Mouse (Mus musculus): ENCODE data around the gene Adarb1. TPM values are rescaled to one million over a fixed set of nuclear protein-coding genes. Genes with fewer than 3 reads are reported as not detected.

The Adarb1 gene
- 4.2 and 5.5 TPM in 2 replicates for polyA plus RNA-seq (2012; rRNA removed)

- TF ChIP-seq POLR2A (IDR thresholded peaks at IDR 0.05; ENCODE audit: control insufficient read depth, extremely low read depth, insufficient read depth, low read length, poor library complexity), result peak; percentile 49; the same call in 1 of the 2 replicates
- no peak for TF ChIP-seq CTCF (IDR thresholded peaks at IDR 0.05; ENCODE audit: borderline replicate concordance, control insufficient read depth, extremely low read depth, insufficient read depth, low read length, poor library complexity)
- Histone ChIP-seq H3K27ac (ENCODE audit: control insufficient read depth, insufficient read depth, low read length) (no peak within 1 kb of the TSS), H3K27me3 (ENCODE audit: control insufficient read depth, insufficient read depth, low read length) (no peaks in the 10 kb centered on the region; the same call in 1 of the 2 replicates), H3K36me3 (ENCODE audit: control insufficient read depth, insufficient read depth, low read length) (no peaks in the 10 kb centered on the region), H3K4me3 (ENCODE audit: control insufficient read depth, insufficient read depth, low read length) (peak within 1 kb of the TSS; percentile 42), H3K4me1 (replicated peaks; ENCODE audit: control insufficient read depth, insufficient read depth, low read length) (peaks cover 15% of the 10 kb centered on the region)
- WGBS, result under 1% methylated on average over 57 of the region's 57 CpGs
- peak; percentile 87 for DNase-seq
Observed at GRCm38 (mm10) chr10:77418138-77418537, at the start of gene Adarb1. Gene Adarb1, minus strand, starts transcription at chr10:77418270.

DNA sequence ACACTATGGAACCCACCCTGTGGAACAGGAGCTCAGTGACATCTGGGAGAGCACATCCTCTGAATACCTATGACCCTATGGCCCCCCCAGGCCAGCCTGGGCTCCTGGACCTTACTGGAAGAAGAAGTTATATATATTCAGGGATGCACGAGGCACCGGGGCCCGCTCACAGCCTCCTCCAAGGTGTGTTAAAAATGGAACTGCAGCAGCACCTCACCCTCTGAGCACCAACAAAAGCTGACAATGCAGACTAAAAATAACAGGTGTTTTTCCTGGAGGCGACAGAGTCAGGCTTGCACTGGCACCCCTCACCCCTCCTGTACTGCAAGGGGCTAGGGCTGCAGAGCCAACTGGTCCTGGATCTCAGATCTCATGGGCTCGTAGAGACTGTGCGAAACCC lies 49.3 kb upstream of the Adarb1 start:
- H3K27me3 ChIP-seq (ENCODE audit: control insufficient read depth, insufficient read depth, low read length), result no peaks in the 10 kb centered on the region
- 89% methylated on average over 6 of the region's 6 CpGs for WGBS
- TF ChIP-seq POLR2A (IDR thresholded peaks at IDR 0.05; ENCODE audit: control insufficient read depth, extremely low read depth, insufficient read depth, low read length, poor library complexity) (no peak), CTCF (IDR thresholded peaks at IDR 0.05; ENCODE audit: borderline replicate concordance, control insufficient read depth, extremely low read depth, insufficient read depth, low read length, poor library complexity) (no peak)
- H3K27ac ChIP-seq (ENCODE audit: control insufficient read depth, insufficient read depth, low read length), result no peak overlapping the region
- H3K4me3 ChIP-seq (ENCODE audit: control insufficient read depth, insufficient read depth, low read length), result no peak overlapping the region
- DNase-seq, result no peak
- H3K36me3 ChIP-seq (ENCODE audit: control insufficient read depth, insufficient read depth, low read length), result no peaks in the 10 kb centered on the region
- no peaks in the 10 kb centered on the region for H3K4me1 ChIP-seq (replicated peaks; ENCODE audit: control insufficient read depth, insufficient read depth, low read length)

DNA sequence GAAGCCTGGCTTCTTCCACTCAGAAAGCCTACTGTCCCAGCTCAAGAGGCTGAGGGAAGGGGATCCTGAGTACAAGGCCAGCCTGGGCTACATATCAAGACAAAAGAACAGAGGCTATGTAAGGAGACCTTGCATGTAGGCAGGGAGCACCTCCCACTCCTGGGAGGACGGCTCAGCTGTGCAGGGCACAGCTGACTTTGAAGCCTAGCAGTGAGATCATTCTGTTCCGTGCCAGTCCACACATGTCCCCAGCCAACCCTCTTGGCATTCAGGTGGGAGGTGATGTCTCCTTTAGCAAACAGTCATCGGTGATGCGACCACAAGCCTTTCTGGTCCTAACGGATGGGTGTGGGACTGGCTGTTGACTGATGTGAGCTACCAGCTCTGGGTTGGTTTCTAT lies 47.8 kb upstream of the Adarb1 start:
- Histone ChIP-seq H3K36me3 (ENCODE audit: control insufficient read depth, insufficient read depth, low read length) (no peaks in the 10 kb centered on the region), H3K4me1 (replicated peaks; ENCODE audit: control insufficient read depth, insufficient read depth, low read length) (no peaks in the 10 kb centered on the region), H3K4me3 (ENCODE audit: control insufficient read depth, insufficient read depth, low read length) (no peak overlapping the region), H3K27ac (ENCODE audit: control insufficient read depth, insufficient read depth, low read length) (no peak overlapping the region), H3K27me3 (ENCODE audit: control insufficient read depth, insufficient read depth, low read length) (no peaks in the 10 kb centered on the region)
- no peak for DNase-seq
- 89% methylated on average over 5 of the region's 5 CpGs for WGBS
- no peak for TF ChIP-seq CTCF (IDR thresholded peaks at IDR 0.05; ENCODE audit: borderline replicate concordance, control insufficient read depth, extremely low read depth, insufficient read depth, low read length, poor library complexity)
- no peak for TF ChIP-seq POLR2A (IDR thresholded peaks at IDR 0.05; ENCODE audit: control insufficient read depth, extremely low read depth, insufficient read depth, low read length, poor library complexity)

GRCm38 (mm10) chr10:77464181-77464936 lies 46.3 kb upstream of the Adarb1 start:
- H3K36me3 ChIP-seq (ENCODE audit: control insufficient read depth, insufficient read depth, low read length), result no peaks in the 10 kb centered on the region
- H3K27ac ChIP-seq (ENCODE audit: control insufficient read depth, insufficient read depth, low read length), result no peak overlapping the region
- H3K27me3 ChIP-seq (ENCODE audit: control insufficient read depth, insufficient read depth, low read length), result no peaks in the 10 kb centered on the region
- DNase-seq, result no peak
- no peak for TF ChIP-seq CTCF (IDR thresholded peaks at IDR 0.05; ENCODE audit: borderline replicate concordance, control insufficient read depth, extremely low read depth, insufficient read depth, low read length, poor library complexity)
- no peak for TF ChIP-seq POLR2A (IDR thresholded peaks at IDR 0.05; ENCODE audit: control insufficient read depth, extremely low read depth, insufficient read depth, low read length, poor library complexity)
- no peak overlapping the region for H3K4me3 ChIP-seq (ENCODE audit: control insufficient read depth, insufficient read depth, low read length)
- no peaks in the 10 kb centered on the region for H3K4me1 ChIP-seq (replicated peaks; ENCODE audit: control insufficient read depth, insufficient read depth, low read length)
- WGBS, result 81% methylated on average over 10 of the region's 10 CpGs

GRCm38 (mm10) chr10:77461161-77461560 lies 43.1 kb upstream of the Adarb1 start:
- Histone ChIP-seq H3K36me3 (ENCODE audit: control insufficient read depth, insufficient read depth, low read length) (no peaks in the 10 kb centered on the region), H3K4me1 (replicated peaks; ENCODE audit: control insufficient read depth, insufficient read depth, low read length) (no peaks in the 10 kb centered on the region), H3K27me3 (ENCODE audit: control insufficient read depth, insufficient read depth, low read length) (no peaks in the 10 kb centered on the region), H3K27ac (ENCODE audit: control insufficient read depth, insufficient read depth, low read length) (no peak overlapping the region), H3K4me3 (ENCODE audit: control insufficient read depth, insufficient read depth, low read length) (no peak overlapping the region)
- no peak for TF ChIP-seq POLR2A (IDR thresholded peaks at IDR 0.05; ENCODE audit: control insufficient read depth, extremely low read depth, insufficient read depth, low read length, poor library complexity)
- TF ChIP-seq CTCF (IDR thresholded peaks at IDR 0.05; ENCODE audit: borderline replicate concordance, control insufficient read depth, extremely low read depth, insufficient read depth, low read length, poor library complexity), result no peak
- DNase-seq, result no peak
- 94% methylated on average over 8 of the region's 8 CpGs for WGBS

- Histone ChIP-seq H3K36me3 (ENCODE audit: control insufficient read depth, insufficient read depth, low read length) (no peaks in the 10 kb centered on the region), H3K4me1 (replicated peaks; ENCODE audit: control insufficient read depth, insufficient read depth, low read length) (no peaks in the 10 kb centered on the region), H3K27ac (ENCODE audit: control insufficient read depth, insufficient read depth, low read length) (no peak overlapping the region), H3K4me3 (ENCODE audit: control insufficient read depth, insufficient read depth, low read length) (no peak overlapping the region), H3K27me3 (ENCODE audit: control insufficient read depth, insufficient read depth, low read length) (no peaks in the 10 kb centered on the region)
- DNase-seq, result no peak
- TF ChIP-seq POLR2A (IDR thresholded peaks at IDR 0.05; ENCODE audit: control insufficient read depth, extremely low read depth, insufficient read depth, low read length, poor library complexity), result no peak
- TF ChIP-seq CTCF (IDR thresholded peaks at IDR 0.05; ENCODE audit: borderline replicate concordance, control insufficient read depth, extremely low read depth, insufficient read depth, low read length, poor library complexity), result no peak
- 73% methylated on average over 3 of the region's 3 CpGs for WGBS
Observed at GRCm38 (mm10) chr10:77457701-77458100, 39.6 kb upstream of the Adarb1 start.
